Mouse (Mus musculus) gastrocnemius, postnatal 4 days (tissue): ENCODE results near the gene Meox2. TPM values are rescaled to one million over a fixed set of nuclear protein-coding genes. Genes with fewer than 3 reads are reported as not detected.

Source experiments
- total RNA-seq, 2 experiments: library from RNA; stranded (reverse); gene quantifications; 2 replicates each; pipeline ENCODE4 v1.2.3; 2021

The Meox2 gene
- total RNA-seq, 2 experiments from 2014 or later: 60.0 to 68.9 TPM

Other genes with a start within 250 kb of the Meox2 start
- 1 to 10 TPM; 2.2 to 3.1 TPM for gene Agmo, start 133.1 kb downstream of the Meox2 start, total RNA-seq